Mouse (Mus musculus) intestine, embryonic 14.5 days (tissue): ENCODE data around the gene Casz1. TPM values are rescaled to one million over a fixed set of nuclear protein-coding genes. Genes with fewer than 3 reads are reported as not detected.
A peak's percentile ranks its signal among the peaks of the same experiment; 100 is the strongest.

Experiments used
- ATAC-seq: fragments of 200-750 bp; cut with Nextera tagmentation; replicated peaks from 2 replicates; pipeline ENCODE4 v1.8.0; 2017; ENCODE audit warnings: low read depth, moderate number of reproducible peaks, moderate TSS enrichment, moderate library complexity; ENCODE audit not compliant: low FRiP score, low TSS enrichment
- DNase-seq: peaks from one replicate; pipeline ENCODE4 v3.0.0-alpha.2; 2018; ENCODE audit warnings: low spot score
- H3K27ac ChIP-seq: fragments of 300-500 bp; sonication (generic); 2 replicates; pipeline ENCODE4 v1.5.1; 2014; ENCODE audit warnings: low read depth, mild to moderate bottlenecking, control low read depth
- H3K27me3 ChIP-seq: fragments of 300-500 bp; sonication (generic); replicated peaks from 2 replicates; pipeline ENCODE4 v1.6.1; 2014; ENCODE audit warnings: low read length, control low read depth; ENCODE audit not compliant: control insufficient read depth, insufficient read depth
- H3K36me3 ChIP-seq: fragments of 300-500 bp; sonication (generic); 2 replicates; pipeline ENCODE4 v1.6.1; 2014; ENCODE audit warnings: low read length, control low read depth; ENCODE audit not compliant: control insufficient read depth, insufficient read depth
- H3K4me1 ChIP-seq: fragments of 300-500 bp; sonication (generic); replicated peaks from 2 replicates; pipeline ENCODE4 v1.6.1; 2014; ENCODE audit warnings: low read length, control low read depth, mixed read lengths; ENCODE audit not compliant: control insufficient read depth, insufficient read depth
- H3K4me2 ChIP-seq: fragments of 300-500 bp; sonication (generic); 2 replicates; pipeline ENCODE4 v1.6.1; 2014; ENCODE audit warnings: low read length
- H3K4me3 ChIP-seq: fragments of 300-500 bp; sonication (generic); 2 replicates; pipeline ENCODE4 v1.5.1; 2014; ENCODE audit warnings: low read depth, low read length, control low read depth, mixed read lengths
- H3K9ac ChIP-seq: fragments of 300-500 bp; sonication (generic); 2 replicates; pipeline ENCODE4 v1.6.1; 2014; ENCODE audit warnings: mild to moderate bottlenecking, low read length
- H3K9me3 ChIP-seq: fragments of 300-500 bp; sonication (generic); 2 replicates; pipeline ENCODE4 v1.6.1; 2016; ENCODE audit warnings: low read length, control low read depth; ENCODE audit not compliant: control insufficient read depth
- WGBS: fragments of 180-500 bp; shearing (Covaris S2); extraction: QIAGEN DNeasy Blood & Tissue Kit; methylation state at CpG from one replicate; pipeline ENCODE4 v1.1.7; 2014; 5-methylcytosine and 5-hydroxymethylcytosine counted together
- polyA plus RNA-seq: library from polyadenylated mRNA; unstranded; fragments of >200 nt; fragmentation: Nextera tagmentation; extraction: Ambion mirVana; gene quantifications from 2 replicates; pipeline ENCODE4 v1.2.1, GENCODE M21; 2014

Casz1 gene
- polyA plus RNA-seq, 1 experiment from 2014 or later = 7.8 TPM

DNA sequence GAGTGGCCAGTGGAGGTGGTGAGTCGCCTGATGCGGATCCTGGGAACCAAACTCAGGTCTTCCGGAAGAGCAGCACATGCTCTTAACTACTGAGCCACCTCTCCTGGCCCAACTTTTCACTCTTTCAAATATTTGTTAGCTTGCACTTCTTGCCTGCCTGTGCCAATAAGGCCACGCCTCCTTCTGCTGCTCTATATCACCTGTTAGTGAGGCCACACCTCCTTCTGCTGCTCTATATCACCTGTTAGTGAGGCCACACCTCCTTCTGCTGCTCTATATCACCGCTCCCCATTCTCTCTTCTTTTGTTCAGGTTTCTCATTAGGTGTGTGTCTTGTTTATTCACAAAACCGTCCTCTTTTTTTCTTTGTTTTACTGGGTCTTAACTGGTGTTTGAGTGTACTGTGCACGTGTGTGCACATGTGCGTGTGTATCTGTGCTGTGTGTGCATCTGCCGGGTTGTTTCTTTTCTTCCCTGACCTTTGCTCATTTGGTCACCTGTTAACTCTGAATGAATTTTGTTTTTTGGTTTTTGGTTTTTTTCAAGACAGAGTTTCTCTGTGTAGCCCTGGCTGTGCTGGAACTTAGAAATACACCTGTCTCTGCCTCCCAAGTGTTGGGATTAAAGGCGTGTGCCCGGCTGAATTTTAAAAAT is 198.3 kb downstream of the Casz1 start:
- no peak overlapping the region for H3K4me3 ChIP-seq
- no peak for DNase-seq
- H3K4me1 ChIP-seq = no peaks in the 10 kb centered on the region; the same call in 1 of the 2 replicates
- H3K27ac ChIP-seq = no peak overlapping the region
- no peaks in the 10 kb centered on the region for H3K36me3 ChIP-seq
- H3K9ac ChIP-seq = no peak overlapping the region
- H3K9me3 ChIP-seq = no peaks in the 10 kb centered on the region
- no peaks in the 10 kb centered on the region for H3K27me3 ChIP-seq
- ATAC-seq = peak; percentile 88
- H3K4me2 ChIP-seq = no peak overlapping the region
- WGBS = 87% methylated on average over 11 of the region's 11 CpGs

Other genes with a start within 250 kb of the Casz1 start
- 89.2 and 100 TPM in 2 replicates for gene Exosc10, start 246.0 kb upstream of the Casz1 start, polyA plus RNA-seq
- 249 and 260 TPM in 2 replicates for gene Srm, start 212.9 kb upstream of the Casz1 start, polyA plus RNA-seq
- 0.22 and 0.28 TPM in 2 replicates for gene Masp2, start 201.9 kb upstream of the Casz1 start, polyA plus RNA-seq
- gene Tardbp, start 177.4 kb upstream of the Casz1 start, polyA plus RNA-seq = 137 and 153 TPM in 2 replicates
- gene Gm572, start 161.1 kb upstream of the Casz1 start, polyA plus RNA-seq = not detected in 2 replicates